In genomic region chr9:28208696-28209095, GRCm38 (mm10) we compare ENCODE assay signal across 13 mouse cellular contexts.
"Had no signal": no experiment of that assay in that cellular context is flagged by ENCODE, and none has a peak within 500 bp of the region (broad histone marks: within the 10 kb centered on the region; RNA-seq: fewer than 3 reads in every experiment).

No protein-coding gene starts in this region.

- H3K27me3 ChIP-seq: limb, embryonic 13.5 days; liver, embryonic 15.5 days; neural tube, embryonic 12.5 days had no signal

- H3K36me3 ChIP-seq: limb, embryonic 13.5 days; liver, embryonic 15.5 days; neural tube, embryonic 12.5 days had no signal

- H3K9me3 ChIP-seq: liver, embryonic 15.5 days; neural tube, embryonic 12.5 days had no signal

- DNase-seq: kidney, adult 9 months; kidney, postnatal 36 days; lung, adult 2 months; lung, postnatal 36 days; midbrain, embryonic 14.5 days; right cerebral cortex, postnatal 14 days; thymus, postnatal 36 days had no signal

- H3K4me3 ChIP-seq: layer of hippocampus, adult 2 months; left cerebral cortex, adult 2 months; limb, embryonic 13.5 days; liver, embryonic 15.5 days; neural tube, embryonic 12.5 days had no signal

- H3K27ac ChIP-seq: kidney, postnatal 0 days; layer of hippocampus, adult 2 months; left cerebral cortex, adult 2 months; limb, embryonic 13.5 days; liver, embryonic 15.5 days; neural tube, embryonic 12.5 days had no signal

- H3K4me1 ChIP-seq: limb, embryonic 13.5 days; liver, embryonic 15.5 days; neural tube, embryonic 12.5 days had no signal
